Comparison of ENCODE assay signal across 8 mouse cellular contexts in genomic region chr17:25570648-25571452, GRCm38 (mm10). TPM values are rescaled to one million over a fixed set of nuclear protein-coding genes. Genes with fewer than 3 reads are reported as not detected.
DNase-seq lines count a peak whose midpoint lies in the region; ATAC-seq and TF ChIP-seq lines count a peak whose summit lies in the region.

Gene Sox8 (minus strand): TSS chr17:25570686.

- no peaks in the 10 kb centered on the region for H3K9me3 ChIP-seq in forebrain, embryonic 13.5 days (replicated peaks)
- no peaks in the 10 kb centered on the region for H3K9me3 ChIP-seq in heart, postnatal 0 days (replicated peaks; ENCODE audit: control insufficient read depth, low read length)
- H3K9me3 ChIP-seq in liver, embryonic 14.5 days (ENCODE audit: control insufficient read depth, low read length) = no peaks in the 10 kb centered on the region
- H3K9me3 ChIP-seq in neural tube, embryonic 11.5 days (ENCODE audit: control insufficient read depth, low read length) = no peaks in the 10 kb centered on the region
- no peaks in the 10 kb centered on the region for H3K9me3 ChIP-seq in stomach, embryonic 16.5 days (replicated peaks; ENCODE audit: control insufficient read depth, low read length)

- no peak for TF ChIP-seq CTCF in C2C12 (IDR thresholded peaks at IDR 0.05; ENCODE audit: control insufficient read depth, insufficient read depth, insufficient read length)
- no peak for TF ChIP-seq CTCF in bone marrow macrophage, adult 2 months (IDR thresholded peaks at IDR 0.05; ENCODE audit: low read depth, low read length)
- TF ChIP-seq CTCF in heart, postnatal 0 days (IDR thresholded peaks at IDR 0.05; ENCODE audit: low read depth) = no peak
- TF ChIP-seq CTCF in liver, embryonic 14.5 days (IDR thresholded peaks at IDR 0.05; ENCODE audit: low read depth) = peak; percentile 19; the same call in 1 of the 2 replicates

- H3K79me2 ChIP-seq in C2C12 (ENCODE audit: control insufficient read depth, insufficient read depth) = no peaks in the 10 kb centered on the region

- no peak within 1 kb of the TSS for H3K4me3 ChIP-seq in C2C12 (ENCODE audit: insufficient read depth, poor library complexity, severe bottlenecking)
- H3K4me3 ChIP-seq in bone marrow macrophage, adult 2 months (ENCODE audit: insufficient read depth, low read length) = peak within 1 kb of the TSS; percentile 23
- peak within 1 kb of the TSS; percentile 53 for H3K4me3 ChIP-seq in forebrain, embryonic 13.5 days
- H3K4me3 ChIP-seq in heart, postnatal 0 days (ENCODE audit: low read depth, low read length) = peak within 1 kb of the TSS; percentile 45
- peak within 1 kb of the TSS; percentile 20 to 25; a peak in 3 of 4 replicates for H3K4me3 ChIP-seq in liver, embryonic 14.5 days (ENCODE audit: insufficient read depth in 1 of 2, low read depth in 2 of 2, low read length in 2 of 2)
- peak within 1 kb of the TSS; percentile 52 for H3K4me3 ChIP-seq in neural tube, embryonic 11.5 days (ENCODE audit: low read depth, low read length)
- H3K4me3 ChIP-seq in stomach, embryonic 16.5 days (replicated peaks; ENCODE audit: low read length) = peak within 1 kb of the TSS; percentile 43

- no peak for DNase-seq in heart, postnatal 0 days (ENCODE audit: low spot score)
- peak; percentile 86 to 88 for DNase-seq in kidney, postnatal 36 days
- DNase-seq in liver, embryonic 14.5 days (ENCODE audit: low read depth in 3 of 3, low spot score in 3 of 3) = peak in 1 of 3 experiments; percentile 24
- peak; percentile 90 for DNase-seq in neural tube, embryonic 11.5 days (ENCODE audit: low spot score)

- TF ChIP-seq POLR2A in bone marrow macrophage, adult 2 months (IDR thresholded peaks at IDR 0.05; ENCODE audit: borderline replicate concordance, low read depth, low read length) = no peak

- no peak within 1 kb of the TSS for H3K27ac ChIP-seq in bone marrow macrophage, adult 2 months (ENCODE audit: insufficient read depth, low read depth, low read length)
- H3K27ac ChIP-seq in forebrain, embryonic 13.5 days = no peak within 1 kb of the TSS
- no peak within 1 kb of the TSS for H3K27ac ChIP-seq in heart, postnatal 0 days (ENCODE audit: low read depth)
- H3K27ac ChIP-seq in liver, embryonic 14.5 days = no peak within 1 kb of the TSS
- H3K27ac ChIP-seq in neural tube, embryonic 11.5 days (ENCODE audit: low read depth, low read length) = no peak within 1 kb of the TSS
- no peak within 1 kb of the TSS for H3K27ac ChIP-seq in stomach, embryonic 16.5 days (ENCODE audit: low read length)

- H3K27me3 ChIP-seq in C2C12 (ENCODE audit: control insufficient read depth, insufficient read depth, insufficient read length) = no peaks in the 10 kb centered on the region
- peaks cover 48% of the 10 kb centered on the region for H3K27me3 ChIP-seq in forebrain, embryonic 13.5 days
- peaks cover 40% of the 10 kb centered on the region for H3K27me3 ChIP-seq in heart, postnatal 0 days (ENCODE audit: control insufficient read depth, insufficient read depth, low read length)
- H3K27me3 ChIP-seq in liver, embryonic 14.5 days (ENCODE audit: control insufficient read depth, insufficient read depth, low read length) = peaks cover 36% of the 10 kb centered on the region
- H3K27me3 ChIP-seq in neural tube, embryonic 11.5 days (ENCODE audit: control insufficient read depth, insufficient read depth, low read length) = peaks cover 14% of the 10 kb centered on the region
- H3K27me3 ChIP-seq in stomach, embryonic 16.5 days (ENCODE audit: control insufficient read depth, insufficient read depth, low read length) = peaks cover 21% of the 10 kb centered on the region

- H3K4me2 ChIP-seq in forebrain, embryonic 13.5 days = peak within 1 kb of the TSS; percentile 82
- peak within 1 kb of the TSS; percentile 89 for H3K4me2 ChIP-seq in heart, postnatal 0 days (ENCODE audit: low read depth, low read length)
- peak within 1 kb of the TSS; percentile 31 for H3K4me2 ChIP-seq in liver, embryonic 14.5 days (ENCODE audit: low read depth)
- H3K4me2 ChIP-seq in neural tube, embryonic 11.5 days (ENCODE audit: low read depth) = peak within 1 kb of the TSS; percentile 98
- H3K4me2 ChIP-seq in stomach, embryonic 16.5 days (ENCODE audit: low read depth, low read length) = peak within 1 kb of the TSS; percentile 95

- no peak for TF ChIP-seq EP300 in heart, postnatal 0 days (IDR thresholded peaks at IDR 0.05; ENCODE audit: low read depth)
- TF ChIP-seq EP300 in liver, embryonic 14.5 days (IDR thresholded peaks at IDR 0.05; ENCODE audit: low read depth) = no peak

- no peaks in the 10 kb centered on the region for H3K79me3 ChIP-seq in C2C12 (ENCODE audit: low read depth)

- peak; percentile 65 for ATAC-seq in forebrain, embryonic 13.5 days
- peak; percentile 65 for ATAC-seq in heart, postnatal 0 days (ENCODE audit: insufficient read depth, low read depth)
- peak; percentile 47; the same call in 1 of the 2 replicates for ATAC-seq in liver, embryonic 14.5 days (ENCODE audit: insufficient read depth)
- ATAC-seq in neural tube, embryonic 11.5 days (ENCODE audit: insufficient read depth, low FRiP score, low TSS enrichment) = peak; percentile 67
- peak; percentile 86 for ATAC-seq in stomach, embryonic 16.5 days (ENCODE audit: insufficient read depth, low FRiP score)

- H3K36me3 ChIP-seq in C2C12 (ENCODE audit: control insufficient read depth, insufficient read depth) = no peaks in the 10 kb centered on the region
- peaks cover 9% of the 10 kb centered on the region; the same call in 1 of the 2 replicates for H3K36me3 ChIP-seq in forebrain, embryonic 13.5 days (ENCODE audit: poor library complexity, severe bottlenecking)
- H3K36me3 ChIP-seq in heart, postnatal 0 days (replicated peaks; ENCODE audit: control insufficient read depth, insufficient read depth, low read length) = no peaks in the 10 kb centered on the region
- H3K36me3 ChIP-seq in liver, embryonic 14.5 days (replicated peaks; ENCODE audit: control insufficient read depth, insufficient read depth, low read depth) = no peaks in the 10 kb centered on the region
- H3K36me3 ChIP-seq in neural tube, embryonic 11.5 days (ENCODE audit: control insufficient read depth, insufficient read depth, low read length) = no peaks in the 10 kb centered on the region
- no peaks in the 10 kb centered on the region for H3K36me3 ChIP-seq in stomach, embryonic 16.5 days (ENCODE audit: control insufficient read depth, insufficient read depth, low read length)

- H3ac ChIP-seq in C2C12 (ENCODE audit: control insufficient read depth, insufficient read length, low read depth) = peak within 1 kb of the TSS; percentile 43

- under 1% methylated on average over 60 of the region's 61 CpGs for WGBS in forebrain, embryonic 13.5 days
- 2% methylated on average over 54 of the region's 61 CpGs for WGBS in heart, postnatal 0 days
- under 1% methylated on average over 60 of the region's 61 CpGs for whole genome bisulfite sequencing in liver, embryonic 14.5 days (ENCODE audit: insufficient replicate concordance)
- under 1% methylated on average over 52 of the region's 61 CpGs for WGBS in neural tube, embryonic 11.5 days
- under 1% methylated on average over 61 of the region's 61 CpGs for WGBS in stomach, embryonic 16.5 days

- no peaks in the 10 kb centered on the region for H3K4me1 ChIP-seq in bone marrow macrophage, adult 2 months (ENCODE audit: control insufficient read depth, insufficient read depth, low read length)
- H3K4me1 ChIP-seq in forebrain, embryonic 13.5 days = peaks cover 68% of the 10 kb centered on the region
- peaks cover 20% of the 10 kb centered on the region for H3K4me1 ChIP-seq in heart, postnatal 0 days (ENCODE audit: control insufficient read depth, insufficient read depth)
- H3K4me1 ChIP-seq in liver, embryonic 14.5 days (replicated peaks; ENCODE audit: control insufficient read depth in 2 of 2, insufficient read depth in 2 of 2, low read length in 1 of 2) = no peaks in the 10 kb centered on the region
- peaks cover 20% of the 10 kb centered on the region for H3K4me1 ChIP-seq in neural tube, embryonic 11.5 days (ENCODE audit: control insufficient read depth, insufficient read depth, low read length)
- H3K4me1 ChIP-seq in stomach, embryonic 16.5 days (ENCODE audit: control insufficient read depth, insufficient read depth, low read length) = peaks cover 22% of the 10 kb centered on the region

- H3K9ac ChIP-seq in forebrain, embryonic 13.5 days = peak within 1 kb of the TSS; percentile 69
- peak within 1 kb of the TSS; percentile 32; the same call in 1 of the 2 replicates for H3K9ac ChIP-seq in heart, postnatal 0 days (replicated peaks; ENCODE audit: low read depth, low read length)
- no peak within 1 kb of the TSS for H3K9ac ChIP-seq in liver, embryonic 14.5 days (replicated peaks)
- peak within 1 kb of the TSS; percentile 48 for H3K9ac ChIP-seq in neural tube, embryonic 11.5 days (ENCODE audit: low read length)
- H3K9ac ChIP-seq in stomach, embryonic 16.5 days (ENCODE audit: low read length) = peak within 1 kb of the TSS; percentile 68

TF ChIP-seq in C2C12, 6 proteins besides CTCF, POLR2A, EP300 and RAD21:
- peak; percentile 73 for TF ChIP-seq USF1 (IDR thresholded peaks at IDR 0.05; ENCODE audit: low read depth)
- no peak for TF ChIP-seq CEBPB (IDR thresholded peaks at IDR 0.05; ENCODE audit: low read depth)
- TF ChIP-seq MAX (IDR thresholded peaks at IDR 0.05) = no peak
- no peak for TF ChIP-seq MYOG (IDR thresholded peaks at IDR 0.05; ENCODE audit: control insufficient read depth, extremely low read depth, insufficient read length)

RNA-seq across cellular contexts. Expression of gene Sox8, which starts in this region (rescaled TPM):
- polyA plus RNA-seq in C2C12 (2012; fragmentation: generic; extraction: Trizol) = 0.99 TPM
- not detected in 2 replicates for polyA plus RNA-seq in bone marrow macrophage, adult 2 months (2012; ENCODE audit: insufficient read depth, insufficient read length, missing spikeins)
- polyA plus RNA-seq in forebrain, embryonic 13.5 days (2015; fragmentation: Nextera tagmentation; extraction: Ambion mirVana) = 15.3 and 17.5 TPM in 2 replicates
- not detected in 2 replicates for total RNA-seq in heart, postnatal 0 days (2014; rRNA removed; ENCODE audit: low replicate concordance)
- 0.11 and 0.37 TPM in 2 replicates for polyA plus RNA-seq in heart, postnatal 0 days (2015; fragmentation: Nextera tagmentation; extraction: Ambion mirVana)
- 0.04 and 0.11 TPM in 2 replicates for polyA plus RNA-seq in liver, embryonic 14.5 days (2012; rRNA removed)
- 0.15 TPM in 1 of 2 replicates, not detected in the other for polyA plus RNA-seq in liver, embryonic 14.5 days (2014; fragmentation: Nextera tagmentation; extraction: Ambion mirVana)
- 6.5 and 9.1 TPM in 2 replicates for polyA plus RNA-seq in neural tube, embryonic 11.5 days (2014; fragmentation: Nextera tagmentation; extraction: Ambion mirVana)
- 3.0 and 3.3 TPM in 2 replicates for polyA plus RNA-seq in stomach, embryonic 16.5 days (2015; fragmentation: Nextera tagmentation; extraction: Ambion mirVana)

Comparison
In these comparisons a context has a peak if more than half of its experiments do, and no peak if none do; other contexts are left out.
1. Peak in ATAC-seq, H3K4me3 ChIP-seq, H3K9ac ChIP-seq and H3K4me2 ChIP-seq in heart, postnatal 0 days; RNA of the gene not detected or under 1 TPM.
2. Peak in ATAC-seq, H3K4me3 ChIP-seq and H3K4me2 ChIP-seq in liver, embryonic 14.5 days; RNA of the gene not detected or under 1 TPM.
3. H3K4me2 ChIP-seq: peak in every context shown above with its lines; median percentile 98 in neural tube, embryonic 11.5 days; 95 in stomach, embryonic 16.5 days; 89 in heart, postnatal 0 days; 82 in forebrain, embryonic 13.5 days; 31 in liver, embryonic 14.5 days.